Mouse (Mus musculus): ENCODE measurements at regions not wholly inside any gene's neighbourhood (a gene's known extent, or its start where the extent isn't known, plus 50 kb on each side); places are given as distances from the start of the nearest gene placed in this dataset.
A peak's percentile ranks its signal among the peaks of the same experiment; 100 is the strongest.

DNA sequence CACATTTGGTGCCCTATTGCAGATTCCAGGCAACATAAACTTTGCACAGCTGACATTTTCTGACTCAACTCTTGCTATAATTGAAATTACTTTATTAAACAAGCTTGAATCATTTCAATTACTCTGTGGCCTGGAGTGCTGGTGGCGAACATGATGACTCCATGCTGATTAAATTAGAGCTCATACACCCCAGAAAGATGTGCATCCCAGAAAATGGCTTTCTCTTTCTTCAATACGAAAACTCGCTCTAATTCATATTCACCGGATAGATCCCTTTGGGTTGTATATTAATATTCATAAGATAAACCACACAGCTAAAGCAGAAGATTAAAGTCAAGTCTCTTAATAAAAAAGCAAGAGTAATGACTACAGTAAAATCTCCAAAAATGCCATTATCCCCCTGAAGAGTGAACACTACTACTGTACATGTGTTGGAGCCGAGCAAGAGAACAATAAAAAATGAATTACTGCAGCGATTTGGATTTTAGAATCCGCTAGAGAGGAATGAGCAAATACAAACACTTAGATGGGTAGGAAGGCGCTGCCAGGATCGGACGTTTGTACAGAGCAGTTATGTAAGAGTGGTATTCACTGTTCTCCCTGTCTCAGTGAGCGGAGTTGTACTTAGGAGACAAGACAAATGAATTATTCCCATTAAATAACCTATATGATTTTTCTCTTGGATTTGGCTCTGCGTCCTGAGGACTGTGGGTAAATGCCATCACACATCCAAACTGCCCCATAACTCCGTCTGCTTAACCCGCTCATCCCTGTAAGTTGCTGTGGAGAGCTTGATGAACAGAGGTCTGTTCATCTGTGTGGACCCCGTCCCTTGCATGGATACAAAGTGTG, 264.5 kb upstream of the Igfbp7 start:
- WGBS = 92% methylated on average over 15 of the region's 15 CpGs
- no peak overlapping the region for H3K27ac ChIP-seq (replicated peaks)
- DNase-seq (ENCODE audit: low spot score) = no peak
- no peaks in the 10 kb centered on the region for H3K27me3 ChIP-seq (ENCODE audit: low read depth, poor library complexity, severe bottlenecking)
- H3K36me3 ChIP-seq = no peaks in the 10 kb centered on the region
- no peak overlapping the region for H3K4me3 ChIP-seq
- H3K4me1 ChIP-seq = no peaks in the 10 kb centered on the region
- no peaks in the 10 kb centered on the region for H3K9me3 ChIP-seq (replicated peaks)

GRCm38 (mm10) chr5:77663096-77663495, 255.3 kb upstream of the Igfbp7 start:
- 83% methylated on average over 3 of the region's 3 CpGs for WGBS
- Histone ChIP-seq H3K27ac (replicated peaks) (no peak overlapping the region), H3K4me3 (no peak overlapping the region)

GRCm38 (mm10) chr5:77659016-77659415, 251.2 kb upstream of the Igfbp7 start:
- no peaks in the 10 kb centered on the region for H3K27me3 ChIP-seq (ENCODE audit: low read depth, poor library complexity, severe bottlenecking)
- no peak for DNase-seq (ENCODE audit: low spot score)
- H3K36me3 ChIP-seq = no peaks in the 10 kb centered on the region
- H3K27ac ChIP-seq (replicated peaks) = no peak overlapping the region
- H3K9me3 ChIP-seq (replicated peaks) = no peaks in the 10 kb centered on the region
- 93% methylated on average over 6 of the region's 6 CpGs for WGBS
- no peaks in the 10 kb centered on the region for H3K4me1 ChIP-seq
- H3K4me3 ChIP-seq = no peak overlapping the region

More at GRCm38 (mm10) chr5:77663096-77663495, 255.3 kb upstream of the Igfbp7 start:
- no peaks in the 10 kb centered on the region; the same call in 1 of the 2 replicates for H3K4me1 ChIP-seq
- DNase-seq (ENCODE audit: low spot score) = no peak
- no peaks in the 10 kb centered on the region for H3K27me3 ChIP-seq (ENCODE audit: low read depth, poor library complexity, severe bottlenecking)
- no peaks in the 10 kb centered on the region for H3K9me3 ChIP-seq (replicated peaks)
- H3K36me3 ChIP-seq = no peaks in the 10 kb centered on the region

DNA sequence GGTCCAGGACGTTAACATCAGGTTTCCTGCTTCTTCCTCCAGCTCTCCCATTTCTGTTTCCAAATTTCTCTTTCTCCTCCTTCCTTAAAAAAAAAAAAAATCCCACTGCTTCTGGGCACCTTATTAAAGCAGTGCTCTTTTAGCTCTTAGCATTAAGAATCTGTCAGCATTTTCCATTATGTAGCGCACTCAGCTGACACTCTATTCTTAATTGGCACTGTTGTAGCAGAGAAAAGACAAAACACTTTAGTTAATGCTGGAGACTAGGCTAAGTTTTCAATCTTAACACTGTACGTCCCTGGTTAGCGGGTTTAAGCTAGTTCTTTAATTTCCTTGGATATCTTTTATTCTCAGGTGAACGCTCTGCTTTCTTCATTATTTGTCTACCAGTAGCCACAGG, 236.8 kb upstream of the Igfbp7 start:
- no peaks in the 10 kb centered on the region for H3K36me3 ChIP-seq
- H3K27ac ChIP-seq (replicated peaks) = no peak overlapping the region
- H3K27me3 ChIP-seq (ENCODE audit: low read depth, poor library complexity, severe bottlenecking) = no peaks in the 10 kb centered on the region
- H3K4me3 ChIP-seq = no peak overlapping the region
- peaks cover 2% of the 10 kb centered on the region; the same call in 1 of the 2 replicates for H3K4me1 ChIP-seq
- H3K9me3 ChIP-seq (replicated peaks) = no peaks in the 10 kb centered on the region
- no peak for DNase-seq (ENCODE audit: low spot score)
- 89% methylated on average over 5 of the region's 5 CpGs for WGBS

- Histone ChIP-seq H3K4me1 (no peaks in the 10 kb centered on the region), H3K9me3 (replicated peaks) (no peaks in the 10 kb centered on the region), H3K4me3 (no peak overlapping the region), H3K27me3 (ENCODE audit: low read depth, poor library complexity, severe bottlenecking) (no peaks in the 10 kb centered on the region), H3K36me3 (no peaks in the 10 kb centered on the region), H3K27ac (replicated peaks) (no peak overlapping the region)
- 84% methylated on average over 4 of the region's 4 CpGs for WGBS
- DNase-seq (ENCODE audit: low spot score) = no peak
Measured at GRCm38 (mm10) chr5:77620402-77620801, 212.6 kb upstream of the Igfbp7 start.

GRCm38 (mm10) chr5:77610496-77610895, 202.7 kb upstream of the Igfbp7 start:
- Histone ChIP-seq H3K27ac (replicated peaks) (no peak overlapping the region), H3K4me1 (no peaks in the 10 kb centered on the region), H3K36me3 (no peaks in the 10 kb centered on the region), H3K27me3 (ENCODE audit: low read depth, poor library complexity, severe bottlenecking) (no peaks in the 10 kb centered on the region), H3K4me3 (no peak overlapping the region), H3K9me3 (replicated peaks) (peaks cover 3% of the 10 kb centered on the region; the same call in 1 of the 2 replicates)
- no peak for DNase-seq (ENCODE audit: low spot score)
- WGBS = 92% methylated on average over 6 of the region's 6 CpGs

DNA sequence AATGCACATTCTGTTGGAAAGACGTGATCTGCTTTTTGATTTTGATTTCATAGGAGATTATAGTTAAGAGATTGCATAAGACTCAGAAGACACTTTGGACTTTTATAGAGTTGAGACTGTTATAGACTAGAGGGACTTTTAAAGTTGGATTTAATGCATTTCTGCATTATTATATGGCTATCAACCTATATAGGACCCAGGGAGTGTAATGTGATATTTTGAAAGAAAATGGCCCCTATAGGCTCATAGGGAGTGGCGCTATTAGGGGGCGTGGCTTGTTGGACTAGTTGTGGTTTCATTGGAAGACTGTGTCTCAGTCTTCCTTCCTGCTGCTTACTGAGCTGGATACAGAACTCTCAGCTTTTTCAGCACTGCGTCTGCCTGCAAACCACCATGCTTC, 186.9 kb upstream of the Igfbp7 start:
- DNase-seq (ENCODE audit: low spot score) = no peak
- Histone ChIP-seq H3K36me3 (no peaks in the 10 kb centered on the region), H3K27me3 (ENCODE audit: low read depth, poor library complexity, severe bottlenecking) (no peaks in the 10 kb centered on the region), H3K27ac (replicated peaks) (no peak overlapping the region), H3K9me3 (replicated peaks) (no peaks in the 10 kb centered on the region), H3K4me3 (no peak overlapping the region), H3K4me1 (no peaks in the 10 kb centered on the region)
- 87% methylated on average over 4 of the region's 4 CpGs for WGBS

- H3K27me3 ChIP-seq (ENCODE audit: low read depth, poor library complexity, severe bottlenecking) = no peaks in the 10 kb centered on the region
- no peaks in the 10 kb centered on the region for H3K9me3 ChIP-seq (replicated peaks)
- DNase-seq (ENCODE audit: low spot score) = no peak
- no peaks in the 10 kb centered on the region for H3K36me3 ChIP-seq
- no peak overlapping the region for H3K27ac ChIP-seq (replicated peaks)
- H3K4me3 ChIP-seq = no peak overlapping the region
- 91% methylated on average over 3 of the region's 3 CpGs for WGBS
- H3K4me1 ChIP-seq = no peaks in the 10 kb centered on the region
Measured at GRCm38 (mm10) chr5:77589252-77589651, 181.4 kb upstream of the Igfbp7 start.

GRCm38 (mm10) chr5:77581702-77582101, 173.9 kb upstream of the Igfbp7 start:
- Histone ChIP-seq H3K27me3 (ENCODE audit: low read depth, poor library complexity, severe bottlenecking) (no peaks in the 10 kb centered on the region), H3K36me3 (no peaks in the 10 kb centered on the region), H3K4me1 (peaks cover 21% of the 10 kb centered on the region), H3K9me3 (replicated peaks) (no peaks in the 10 kb centered on the region), H3K27ac (replicated peaks) (no peak overlapping the region), H3K4me3 (no peak overlapping the region)
- 84% methylated on average over 6 of the region's 6 CpGs for WGBS
- DNase-seq (ENCODE audit: low spot score) = no peak

DNA sequence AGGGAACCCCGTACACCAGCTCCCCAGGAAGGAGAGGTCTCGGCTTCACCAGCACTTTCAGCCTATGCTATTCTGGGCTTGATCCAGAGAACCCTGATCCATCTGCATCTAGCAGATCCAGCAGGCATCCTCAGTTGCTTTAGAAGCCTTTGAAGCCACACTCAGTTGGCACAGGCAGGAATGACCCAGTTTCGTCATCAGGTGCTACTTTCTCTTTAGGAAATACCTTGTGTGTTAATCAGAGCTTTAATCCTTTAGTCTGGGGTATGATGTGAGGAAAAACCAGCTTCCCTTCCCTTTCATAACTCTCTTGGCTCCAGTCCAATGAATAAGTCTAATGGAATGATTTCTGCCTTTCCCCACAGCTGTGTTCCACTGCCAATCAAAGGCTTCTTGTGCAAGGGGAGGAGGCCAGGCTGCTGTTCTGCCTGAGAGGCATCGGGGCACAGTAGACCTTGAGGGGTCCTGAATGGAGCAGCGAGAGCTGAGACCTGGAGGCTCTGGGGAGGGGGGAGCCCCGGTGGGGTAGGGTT, 173.3 kb upstream of the Igfbp7 start:
- Histone ChIP-seq H3K27me3 (ENCODE audit: low read depth, poor library complexity, severe bottlenecking) (no peaks in the 10 kb centered on the region), H3K4me1 (peaks cover 21% of the 10 kb centered on the region), H3K9me3 (replicated peaks) (no peaks in the 10 kb centered on the region), H3K4me3 (no peak overlapping the region), H3K27ac (replicated peaks) (no peak overlapping the region), H3K36me3 (no peaks in the 10 kb centered on the region)
- WGBS = 56% methylated on average over 6 of the region's 6 CpGs
- DNase-seq (ENCODE audit: low spot score) = no peak

DNA sequence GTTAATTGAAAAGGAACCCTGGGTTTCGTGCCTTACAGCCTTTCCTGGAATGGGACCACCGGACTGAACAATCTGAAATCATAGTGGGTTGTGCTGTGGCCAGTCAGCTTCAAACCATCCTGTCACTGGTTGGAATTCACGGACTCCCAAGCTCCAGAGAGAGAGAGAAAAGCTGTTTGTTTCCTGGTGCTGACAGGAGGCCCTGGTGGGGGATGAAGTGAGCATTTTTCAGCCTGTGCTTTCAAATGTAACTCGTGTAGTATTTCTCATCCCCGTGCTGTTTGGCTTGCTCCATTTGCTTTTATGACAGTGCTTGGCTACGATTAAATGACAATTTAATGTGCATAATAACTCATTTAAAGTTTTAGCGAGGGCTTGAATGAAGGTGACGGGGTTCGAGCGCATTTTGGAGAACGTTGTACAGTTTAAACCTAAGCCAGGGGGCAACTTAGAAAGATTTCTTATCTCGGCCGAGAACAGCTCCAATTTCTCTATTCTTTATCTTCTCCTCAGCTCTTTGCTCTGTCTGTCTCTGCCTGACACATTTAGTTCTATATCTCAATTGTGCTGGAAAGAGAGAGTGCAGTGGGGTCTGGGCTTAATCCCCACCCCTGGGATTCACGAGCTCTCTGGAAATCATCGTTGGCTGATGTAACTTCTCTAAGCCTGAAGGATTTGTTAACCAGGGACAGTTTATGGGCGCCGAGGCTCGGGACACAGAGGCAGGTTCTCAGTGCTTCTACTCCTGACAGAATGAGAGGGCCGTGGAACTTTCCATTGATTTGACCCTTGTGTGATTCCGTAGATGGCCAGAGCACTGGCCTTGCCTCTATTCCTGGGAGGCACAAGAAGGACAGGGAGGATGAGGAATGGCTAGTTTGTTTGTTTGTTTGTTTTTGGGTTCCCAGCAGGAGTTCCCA, 172.2 kb upstream of the Igfbp7 start:
- DNase-seq (ENCODE audit: low spot score) = no peak
- 0 out of 2 replicates have a peak overlapping the region, but pooled peaks have one; percentile 13 for H3K27ac ChIP-seq (replicated peaks)

DNA sequence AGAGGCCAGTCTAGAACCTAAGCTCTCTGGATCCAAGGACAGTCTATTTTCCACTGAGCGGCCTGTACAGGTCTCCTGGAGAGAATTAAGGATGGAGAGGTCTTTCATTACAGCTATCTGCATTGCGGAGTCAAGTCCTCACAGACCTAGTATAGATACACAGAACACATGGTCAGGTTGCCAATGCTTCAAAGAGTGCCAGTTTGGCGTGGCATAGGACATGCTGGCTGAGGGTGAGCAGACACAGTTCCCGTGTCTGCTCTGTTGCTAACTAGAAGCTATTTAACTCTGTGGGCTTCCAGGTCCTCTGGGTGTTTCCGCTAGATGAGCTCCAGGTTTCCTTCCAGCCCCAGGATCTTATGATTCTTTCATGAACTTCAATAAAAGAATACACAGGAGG, 169.0 kb upstream of the Igfbp7 start:
- Histone ChIP-seq H3K4me3 (no peak overlapping the region), H3K27me3 (ENCODE audit: low read depth, poor library complexity, severe bottlenecking) (no peaks in the 10 kb centered on the region), H3K4me1 (peaks cover 21% of the 10 kb centered on the region), H3K27ac (replicated peaks) (no peak overlapping the region), H3K36me3 (no peaks in the 10 kb centered on the region), H3K9me3 (replicated peaks) (no peaks in the 10 kb centered on the region)
- WGBS = 88% methylated on average over 5 of the region's 5 CpGs
- DNase-seq (ENCODE audit: low spot score) = no peak

More for the DNA sequence above, 172.2 kb upstream of the Igfbp7 start:
- no peak overlapping the region for H3K4me3 ChIP-seq
- WGBS = 60% methylated on average over 20 of the region's 20 CpGs
- no peaks in the 10 kb centered on the region for H3K9me3 ChIP-seq (replicated peaks)
- H3K36me3 ChIP-seq = no peaks in the 10 kb centered on the region
- no peaks in the 10 kb centered on the region for H3K27me3 ChIP-seq (ENCODE audit: low read depth, poor library complexity, severe bottlenecking)
- peaks cover 21% of the 10 kb centered on the region for H3K4me1 ChIP-seq
